Mouse (Mus musculus): ENCODE data around the gene Galnt17. TPM values are rescaled to one million over a fixed set of nuclear protein-coding genes. Genes with fewer than 3 reads are reported as not detected.

Galnt17 gene
- total RNA-seq (2014; rRNA removed) = 0.07 and 0.09 TPM in 2 replicates
- polyA plus RNA-seq (2012; rRNA removed) = 0.01 TPM in 2 replicates

- no peak for DNase-seq (ENCODE audit: extremely low read depth, low read depth, low spot score)
- no peaks in the 10 kb centered on the region for H3K4me1 ChIP-seq (ENCODE audit: control insufficient read depth, insufficient read depth, low read length)
- H3K36me3 ChIP-seq (ENCODE audit: control insufficient read depth, insufficient read depth, low read length) = no peaks in the 10 kb centered on the region
- peak within 1 kb of the TSS; percentile 47 for H3K4me3 ChIP-seq (ENCODE audit: insufficient read depth, low read depth, low read length)
- no peak within 1 kb of the TSS for H3K9ac ChIP-seq (ENCODE audit: low read depth, low read length)
- no peak within 1 kb of the TSS for H3K27ac ChIP-seq (replicated peaks; ENCODE audit: insufficient read depth, low read depth, low read length)
- H3K27me3 ChIP-seq (ENCODE audit: control insufficient read depth, insufficient read depth, low read length) = peaks cover 9% of the 10 kb centered on the region
- TF ChIP-seq POLR2A (IDR thresholded peaks at IDR 0.05; ENCODE audit: extremely low read depth, insufficient read depth, low read length) (no peak), CTCF (IDR thresholded peaks at IDR 0.05; ENCODE audit: low read depth, low read length) (no peak)
- WGBS = 56% methylated on average over 3 of the region's 3 CpGs
- no peaks in the 10 kb centered on the region for H3K79me2 ChIP-seq (ENCODE audit: control insufficient read depth, insufficient read depth, low read length)
These were observed at the start of gene Galnt17 for GRCm38 (mm10) chr5:131308397-131308796. Gene Galnt17, minus strand, starts transcription at chr5:131308497.

- H3K27me3 ChIP-seq (ENCODE audit: control insufficient read depth, insufficient read depth, low read length) = no peaks in the 10 kb centered on the region
- no peak overlapping the region for H3K27ac ChIP-seq (replicated peaks; ENCODE audit: insufficient read depth, low read depth, low read length)
- no peak for TF ChIP-seq CTCF (IDR thresholded peaks at IDR 0.05; ENCODE audit: low read depth, low read length)
- no peak for TF ChIP-seq POLR2A (IDR thresholded peaks at IDR 0.05; ENCODE audit: extremely low read depth, insufficient read depth, low read length)
- 86% methylated on average over 8 of the region's 8 CpGs for WGBS
- no peaks in the 10 kb centered on the region for H3K4me1 ChIP-seq (ENCODE audit: control insufficient read depth, insufficient read depth, low read length)
- H3K36me3 ChIP-seq (ENCODE audit: control insufficient read depth, insufficient read depth, low read length) = no peaks in the 10 kb centered on the region
- no peak for DNase-seq (ENCODE audit: extremely low read depth, low read depth, low spot score)
- H3K79me2 ChIP-seq (ENCODE audit: control insufficient read depth, insufficient read depth, low read length) = no peaks in the 10 kb centered on the region
- no peak overlapping the region for H3K4me3 ChIP-seq (ENCODE audit: insufficient read depth, low read depth, low read length)
- H3K9ac ChIP-seq (ENCODE audit: low read depth, low read length) = no peak overlapping the region
These were observed 26.2 kb upstream of the Galnt17 start for GRCm38 (mm10) chr5:131334536-131334935.

GRCm38 (mm10) chr5:131321286-131321685 lies 13.0 kb upstream of the Galnt17 start:
- Histone ChIP-seq H3K9ac (ENCODE audit: low read depth, low read length) (no peak overlapping the region), H3K27ac (replicated peaks; ENCODE audit: insufficient read depth, low read depth, low read length) (no peak overlapping the region), H3K27me3 (ENCODE audit: control insufficient read depth, insufficient read depth, low read length) (no peaks in the 10 kb centered on the region), H3K36me3 (ENCODE audit: control insufficient read depth, insufficient read depth, low read length) (no peaks in the 10 kb centered on the region), H3K4me3 (ENCODE audit: insufficient read depth, low read depth, low read length) (no peak overlapping the region), H3K4me1 (ENCODE audit: control insufficient read depth, insufficient read depth, low read length) (no peaks in the 10 kb centered on the region), H3K79me2 (ENCODE audit: control insufficient read depth, insufficient read depth, low read length) (no peaks in the 10 kb centered on the region)
- DNase-seq (ENCODE audit: extremely low read depth, low read depth, low spot score) = no peak
- TF ChIP-seq CTCF (IDR thresholded peaks at IDR 0.05; ENCODE audit: low read depth, low read length) = no peak
- no peak for TF ChIP-seq POLR2A (IDR thresholded peaks at IDR 0.05; ENCODE audit: extremely low read depth, insufficient read depth, low read length)
- 72% methylated on average over 3 of the region's 3 CpGs for WGBS

GRCm38 (mm10) chr5:131319605-131320004 lies 11.3 kb upstream of the Galnt17 start:
- Histone ChIP-seq H3K4me1 (ENCODE audit: control insufficient read depth, insufficient read depth, low read length) (no peaks in the 10 kb centered on the region), H3K36me3 (ENCODE audit: control insufficient read depth, insufficient read depth, low read length) (no peaks in the 10 kb centered on the region), H3K79me2 (ENCODE audit: control insufficient read depth, insufficient read depth, low read length) (no peaks in the 10 kb centered on the region), H3K27ac (replicated peaks; ENCODE audit: insufficient read depth, low read depth, low read length) (no peak overlapping the region), H3K27me3 (ENCODE audit: control insufficient read depth, insufficient read depth, low read length) (peaks cover 2% of the 10 kb centered on the region; the same call in 1 of the 2 replicates), H3K4me3 (ENCODE audit: insufficient read depth, low read depth, low read length) (no peak overlapping the region), H3K9ac (ENCODE audit: low read depth, low read length) (no peak overlapping the region)
- no peak for TF ChIP-seq POLR2A (IDR thresholded peaks at IDR 0.05; ENCODE audit: extremely low read depth, insufficient read depth, low read length)
- no peak for TF ChIP-seq CTCF (IDR thresholded peaks at IDR 0.05; ENCODE audit: low read depth, low read length)
- 39% methylated on average over 3 of the region's 3 CpGs for WGBS
- DNase-seq (ENCODE audit: extremely low read depth, low read depth, low spot score) = no peak

GRCm38 (mm10) chr5:131319141-131319540 lies 10.8 kb upstream of the Galnt17 start:
- H3K4me3 ChIP-seq (ENCODE audit: insufficient read depth, low read depth, low read length) = no peak overlapping the region
- H3K9ac ChIP-seq (ENCODE audit: low read depth, low read length) = no peak overlapping the region
- no peak overlapping the region for H3K27ac ChIP-seq (replicated peaks; ENCODE audit: insufficient read depth, low read depth, low read length)
- H3K27me3 ChIP-seq (ENCODE audit: control insufficient read depth, insufficient read depth, low read length) = peaks cover 2% of the 10 kb centered on the region; the same call in 1 of the 2 replicates
- no peak for TF ChIP-seq POLR2A (IDR thresholded peaks at IDR 0.05; ENCODE audit: extremely low read depth, insufficient read depth, low read length)
- TF ChIP-seq CTCF (IDR thresholded peaks at IDR 0.05; ENCODE audit: low read depth, low read length) = no peak
- H3K36me3 ChIP-seq (ENCODE audit: control insufficient read depth, insufficient read depth, low read length) = no peaks in the 10 kb centered on the region
- H3K4me1 ChIP-seq (ENCODE audit: control insufficient read depth, insufficient read depth, low read length) = no peaks in the 10 kb centered on the region
- DNase-seq (ENCODE audit: extremely low read depth, low read depth, low spot score) = no peak
- H3K79me2 ChIP-seq (ENCODE audit: control insufficient read depth, insufficient read depth, low read length) = no peaks in the 10 kb centered on the region
- WGBS = 33% methylated on average over 2 of the region's 2 CpGs

- Histone ChIP-seq H3K4me1 (ENCODE audit: control insufficient read depth, insufficient read depth, low read length) (no peaks in the 10 kb centered on the region), H3K9ac (ENCODE audit: low read depth, low read length) (no peak overlapping the region), H3K79me2 (ENCODE audit: control insufficient read depth, insufficient read depth, low read length) (no peaks in the 10 kb centered on the region), H3K4me3 (ENCODE audit: insufficient read depth, low read depth, low read length) (no peak overlapping the region), H3K27me3 (ENCODE audit: control insufficient read depth, insufficient read depth, low read length) (peaks cover 2% of the 10 kb centered on the region; the same call in 1 of the 2 replicates), H3K27ac (replicated peaks; ENCODE audit: insufficient read depth, low read depth, low read length) (no peak overlapping the region), H3K36me3 (ENCODE audit: control insufficient read depth, insufficient read depth, low read length) (no peaks in the 10 kb centered on the region)
- TF ChIP-seq POLR2A (IDR thresholded peaks at IDR 0.05; ENCODE audit: extremely low read depth, insufficient read depth, low read length) (no peak), CTCF (IDR thresholded peaks at IDR 0.05; ENCODE audit: low read depth, low read length) (no peak)
- no peak for DNase-seq (ENCODE audit: extremely low read depth, low read depth, low spot score)
- WGBS = 84% methylated on average over 4 of the region's 4 CpGs
These were observed 6.7 kb upstream of the Galnt17 start for GRCm38 (mm10) chr5:131315016-131315415.

All from liver, adult 2 months (tissue).